Mouse (Mus musculus) v-Abl transformed pro-B cells (cell line): ENCODE results near the gene Inka2.

Source experiments
- in situ Hi-C, 2 experiments: fragments of 400-800 bp; cut with MboI; formaldehyde crosslinking; loops; one replicate each; pipeline ENCODE4 v1.15.1; 2025; ENCODE audit not compliant: unreplicated experiment in 2 of 2

The Inka2 gene

GRCm38 (mm10) chr3:105763132-105763851, 58.9 kb downstream of the Inka2 start:
- in situ Hi-C loops, result no loop called here

GRCm38 (mm10) chr3:105768529-105768928, 64.1 kb downstream of the Inka2 start:
- in situ Hi-C loops, result loop anchor here in 1 of 2 experiments (5.0 kb wide), 1 partner anchor 81 kb away; the partner anchor contains the start of gene Ddx20

- in situ Hi-C loops, result loop anchor here in 1 of 2 experiments (5.0 kb wide), 1 partner anchor 82 kb away; the partner anchor contains the start of gene Ddx20
Measured at GRCm38 (mm10) chr3:105769380-105769779, 65.0 kb downstream of the Inka2 start.
